8 mouse cellular contexts compared by ENCODE assay signal in the genomic region with DNA sequence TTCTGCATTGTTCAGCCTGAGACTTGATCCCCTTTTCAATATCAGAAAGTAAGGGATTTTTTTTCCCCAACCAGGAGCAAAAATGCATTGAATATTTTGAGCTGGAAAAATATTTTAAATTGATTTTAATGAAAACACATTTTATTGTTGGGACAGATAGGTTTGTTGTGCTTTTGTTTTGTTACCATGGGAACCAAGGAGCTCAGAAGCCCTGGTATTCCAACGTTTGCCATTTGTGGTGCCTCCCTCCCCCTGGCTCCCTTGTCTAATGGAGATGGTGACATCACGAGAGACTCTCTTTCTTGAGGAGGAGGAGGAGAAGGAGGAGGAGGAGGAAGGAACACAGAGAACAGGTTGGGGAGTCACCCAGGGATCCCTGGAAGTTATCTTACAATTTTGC.
DNase-seq lines count a peak whose midpoint lies in the region; ATAC-seq lines count a peak whose summit lies in the region.

No protein-coding gene starts in this region.

- H3K36me3 ChIP-seq in midbrain, embryonic 10.5 days, result no peaks in the 10 kb centered on the region
- H3K36me3 ChIP-seq in midbrain, embryonic 16.5 days (ENCODE audit: control insufficient read depth, insufficient read depth, low read length), result peaks cover 3% of the 10 kb centered on the region; the same call in 1 of the 2 replicates
- peaks cover 7% of the 10 kb centered on the region; the same call in 1 of the 2 replicates for H3K36me3 ChIP-seq in forebrain, embryonic 14.5 days (ENCODE audit: control insufficient read depth, insufficient read depth, low read length)
- peaks cover 41% of the 10 kb centered on the region for H3K36me3 ChIP-seq in limb, embryonic 13.5 days
- peaks cover 16% of the 10 kb centered on the region; the same call in 1 of the 2 replicates for H3K36me3 ChIP-seq in stomach, embryonic 14.5 days (ENCODE audit: control insufficient read depth, insufficient read depth, low read length)

- peak overlapping the region; percentile 43; the same call in 1 of the 2 replicates for H3K27ac ChIP-seq in midbrain, embryonic 10.5 days (replicated peaks)
- H3K27ac ChIP-seq in midbrain, embryonic 16.5 days (ENCODE audit: low read length), result no peak overlapping the region
- no peak overlapping the region for H3K27ac ChIP-seq in forebrain, embryonic 14.5 days (ENCODE audit: low read depth, low read length)
- H3K27ac ChIP-seq in limb, embryonic 13.5 days, result peak overlapping the region; percentile 61; the same call in 1 of the 2 replicates
- peak overlapping the region; percentile 73 for H3K27ac ChIP-seq in stomach, embryonic 14.5 days (ENCODE audit: low read length)

- WGBS in midbrain, embryonic 10.5 days, result 18% methylated on average over 2 of the region's 2 CpGs
- 7% methylated on average over 2 of the region's 2 CpGs for WGBS in midbrain, embryonic 16.5 days
- WGBS in forebrain, embryonic 14.5 days, result 0% methylated on average over 2 of the region's 2 CpGs
- WGBS in limb, embryonic 13.5 days, result 14% methylated on average over 2 of the region's 2 CpGs
- WGBS in stomach, embryonic 14.5 days, result 20% methylated on average over 2 of the region's 2 CpGs

- H3K4me3 ChIP-seq in midbrain, embryonic 10.5 days, result no peak overlapping the region
- H3K4me3 ChIP-seq in midbrain, embryonic 16.5 days (ENCODE audit: low read depth, low read length), result no peak overlapping the region
- no peak overlapping the region for H3K4me3 ChIP-seq in forebrain, embryonic 14.5 days (ENCODE audit: low read depth, low read length)
- no peak overlapping the region for H3K4me3 ChIP-seq in limb, embryonic 13.5 days
- H3K4me3 ChIP-seq in stomach, embryonic 14.5 days (ENCODE audit: low read depth, low read length), result no peak overlapping the region

- H3K4me2 ChIP-seq in midbrain, embryonic 16.5 days (ENCODE audit: low read length), result no peak overlapping the region
- no peak overlapping the region for H3K4me2 ChIP-seq in forebrain, embryonic 14.5 days (ENCODE audit: low read length)
- H3K4me2 ChIP-seq in limb, embryonic 13.5 days (replicated peaks), result no peak overlapping the region
- H3K4me2 ChIP-seq in stomach, embryonic 14.5 days (replicated peaks; ENCODE audit: low read depth, low read length), result no peak overlapping the region

- no peaks in the 10 kb centered on the region for H3K27me3 ChIP-seq in midbrain, embryonic 10.5 days (ENCODE audit: low read depth, poor library complexity, severe bottlenecking)
- no peaks in the 10 kb centered on the region for H3K27me3 ChIP-seq in midbrain, embryonic 16.5 days (ENCODE audit: control insufficient read depth, insufficient read depth, low read depth, low read length)
- H3K27me3 ChIP-seq in forebrain, embryonic 14.5 days (replicated peaks; ENCODE audit: control insufficient read depth, insufficient read depth, low read length), result no peaks in the 10 kb centered on the region
- H3K27me3 ChIP-seq in limb, embryonic 13.5 days, result no peaks in the 10 kb centered on the region
- H3K27me3 ChIP-seq in stomach, embryonic 14.5 days (ENCODE audit: control insufficient read depth, insufficient read depth, low read length), result no peaks in the 10 kb centered on the region

- peaks cover 21% of the 10 kb centered on the region for H3K4me1 ChIP-seq in midbrain, embryonic 10.5 days
- peaks cover 29% of the 10 kb centered on the region for H3K4me1 ChIP-seq in midbrain, embryonic 16.5 days (ENCODE audit: control insufficient read depth, insufficient read depth, low read length)
- peaks cover 7% of the 10 kb centered on the region; the same call in 1 of the 2 replicates for H3K4me1 ChIP-seq in forebrain, embryonic 14.5 days (ENCODE audit: control insufficient read depth, insufficient read depth, low read length)
- H3K4me1 ChIP-seq in limb, embryonic 13.5 days, result peaks cover 47% of the 10 kb centered on the region
- peaks cover 38% of the 10 kb centered on the region for H3K4me1 ChIP-seq in stomach, embryonic 14.5 days (ENCODE audit: control insufficient read depth, insufficient read depth, low read length)

- H3K9me3 ChIP-seq in midbrain, embryonic 10.5 days (replicated peaks), result no peaks in the 10 kb centered on the region
- no peaks in the 10 kb centered on the region for H3K9me3 ChIP-seq in midbrain, embryonic 16.5 days (replicated peaks; ENCODE audit: control insufficient read depth, low read length, poor library complexity, severe bottlenecking)
- no peaks in the 10 kb centered on the region for H3K9me3 ChIP-seq in forebrain, embryonic 14.5 days (replicated peaks; ENCODE audit: control insufficient read depth, low read length)
- no peaks in the 10 kb centered on the region for H3K9me3 ChIP-seq in limb, embryonic 13.5 days
- H3K9me3 ChIP-seq in stomach, embryonic 14.5 days (ENCODE audit: control insufficient read depth, low read depth, low read length), result no peaks in the 10 kb centered on the region

- ATAC-seq in midbrain, embryonic 16.5 days, result no peak
- peak; percentile 33; the same call in 1 of the 2 replicates for ATAC-seq in forebrain, embryonic 14.5 days
- ATAC-seq in limb, embryonic 13.5 days (ENCODE audit: low FRiP score, low read depth), result no peak
- ATAC-seq in stomach, embryonic 14.5 days (ENCODE audit: insufficient number of reproducible peaks, insufficient read depth, low FRiP score, low read depth), result peak; percentile 15; the same call in 1 of the 2 replicates

- DNase-seq in midbrain, embryonic 10.5 days (ENCODE audit: low spot score), result peak; percentile 26
- DNase-seq in forebrain, embryonic 14.5 days (ENCODE audit: low spot score), result peak; percentile 48
- no peak for DNase-seq in cerebellum, adult 8-10 months
- DNase-seq in layer of hippocampus, postnatal 25 days (ENCODE audit: extremely low spot score in 1 of 2, low spot score in 1 of 2), result no peak
- no peak for DNase-seq in left cerebral cortex, postnatal 10 days (ENCODE audit: extremely low spot score in 1 of 2, low spot score in 2 of 2)

- intact Hi-C loops in left cerebral cortex, postnatal 10 days (cut with DNase I), result no loop called here

- no peak overlapping the region for H3K9ac ChIP-seq in midbrain, embryonic 16.5 days (ENCODE audit: low read depth, low read length)
- H3K9ac ChIP-seq in forebrain, embryonic 14.5 days (ENCODE audit: low read length), result no peak overlapping the region
- H3K9ac ChIP-seq in limb, embryonic 13.5 days, result no peak overlapping the region
- no peak overlapping the region for H3K9ac ChIP-seq in stomach, embryonic 14.5 days (replicated peaks; ENCODE audit: low read depth, low read length)

Comparison
In these comparisons a context has a peak if more than half of its experiments do, and no peak if none do; other contexts are left out.
1. H3K27ac ChIP-seq: peak in midbrain, embryonic 10.5 days (single experiment), limb, embryonic 13.5 days (single experiment) and stomach, embryonic 14.5 days (single experiment); none in midbrain, embryonic 16.5 days (single experiment) and forebrain, embryonic 14.5 days (single experiment).
2. DNase-seq: peak in midbrain, embryonic 10.5 days (single experiment) and forebrain, embryonic 14.5 days (single experiment); none in cerebellum, adult 8-10 months (single experiment), layer of hippocampus, postnatal 25 days (0 of 2) and left cerebral cortex, postnatal 10 days (0 of 2).
3. ATAC-seq: peak in forebrain, embryonic 14.5 days (single experiment) and stomach, embryonic 14.5 days (single experiment); none in midbrain, embryonic 16.5 days (single experiment) and limb, embryonic 13.5 days (single experiment).